Mouse (Mus musculus): ENCODE results near the gene Rgs7. TPM values are rescaled to one million over a fixed set of nuclear protein-coding genes. Genes with fewer than 3 reads are reported as not detected.

Rgs7 gene
- polyA plus RNA-seq (2014; fragmentation: Illumina TruSeq; extraction: RNeasy Lipid Tissue Mini Kit (QIAGEN cat#74804); ENCODE audit: low read depth, low replicate concordance), result 3.1 TPM

GRCm38 (mm10) chr1:175491861-175492682 lies at the start of gene Rgs7:
TSS of gene Rgs7 (minus strand) at chr1:175492500.

Other genes with a start within 250 kb of the Rgs7 start
- gene Kmo, start 127.9 kb upstream of the Rgs7 start, polyA plus RNA-seq (2014; fragmentation: Illumina TruSeq; extraction: RNeasy Lipid Tissue Mini Kit (QIAGEN cat#74804); ENCODE audit: low read depth, low replicate concordance), result 2.7 TPM
- 73.4 TPM for gene Fh1, start 133.1 kb upstream of the Rgs7 start, polyA plus RNA-seq (2014; fragmentation: Illumina TruSeq; extraction: RNeasy Lipid Tissue Mini Kit (QIAGEN cat#74804); ENCODE audit: low read depth, low replicate concordance)
- gene Opn3, start 200.3 kb upstream of the Rgs7 start, polyA plus RNA-seq (2014; fragmentation: Illumina TruSeq; extraction: RNeasy Lipid Tissue Mini Kit (QIAGEN cat#74804); ENCODE audit: low read depth, low replicate concordance), result 13.0 TPM
- gene Chml, start 200.4 kb upstream of the Rgs7 start, polyA plus RNA-seq (2014; fragmentation: Illumina TruSeq; extraction: RNeasy Lipid Tissue Mini Kit (QIAGEN cat#74804); ENCODE audit: low read depth, low replicate concordance), result 3.6 TPM
- 1.6 TPM for gene Wdr64, start 206.1 kb upstream of the Rgs7 start, polyA plus RNA-seq (2014; fragmentation: Illumina TruSeq; extraction: RNeasy Lipid Tissue Mini Kit (QIAGEN cat#74804); ENCODE audit: low read depth, low replicate concordance)